Mouse (Mus musculus): ENCODE data around the gene Tbcd. TPM values are rescaled to one million over a fixed set of nuclear protein-coding genes. Genes with fewer than 3 reads are reported as not detected.

Tbcd gene
- total and polyA plus RNA-seq, 3 experiments, result 62.1 to 86.7 (median 70.4) TPM

- Histone ChIP-seq H3K27me3 (replicated peaks) (no peaks in the 10 kb centered on the region), H3K79me2 (replicated peaks; ENCODE audit: control insufficient read depth, extremely low read depth, insufficient read depth, poor library complexity, severe bottlenecking) (no peaks in the 10 kb centered on the region), H3K4me3 (replicated peaks in 1 of 3; ENCODE audit: low read depth in 2 of 3, low read length in 2 of 3, poor library complexity in 1 of 3) (no peak overlapping the region), H3K9me3 (replicated peaks; ENCODE audit: low read length) (no peaks in the 10 kb centered on the region), H3K9ac (ENCODE audit: insufficient read depth, low read depth) (no peak overlapping the region), H3K4me1 (ENCODE audit: control insufficient read depth in 1 of 2, insufficient read depth in 2 of 2) (peaks cover 12 to 37% of the 10 kb centered on the region in 2 experiments), H3K4me2 (ENCODE audit: insufficient read depth, low read depth, poor library complexity, severe bottlenecking) (no peak overlapping the region), H3K36me3 (replicated peaks in 1 of 2; ENCODE audit: control insufficient read depth in 1 of 2, insufficient read depth in 1 of 2, low read length in 1 of 2) (peaks cover 3 to 63% of the 10 kb centered on the region in 2 experiments), H3K27ac (ENCODE audit: insufficient read depth, low read depth) (no peak overlapping the region)
- TF ChIP-seq TBP (conservative IDR thresholded peaks at IDR 0.05; ENCODE audit: low read depth, low read length) (no peak), CHD2 (IDR thresholded peaks at IDR 0.05; ENCODE audit: low read length) (no peak), ELF1 (IDR thresholded peaks at IDR 0.05; ENCODE audit: low read depth, low read length) (no peak), JUND (conservative IDR thresholded peaks at IDR 0.05; ENCODE audit: low read depth, low read length) (no peak), MXI1 (IDR thresholded peaks at IDR 0.05; ENCODE audit: low read depth, low read length) (no peak), GABPA (IDR thresholded peaks at IDR 0.05; ENCODE audit: insufficient replicate concordance, low read depth, low read length) (no peak), MAX (IDR thresholded peaks at IDR 0.05; ENCODE audit: low read length) (no peak), JUN (IDR thresholded peaks at IDR 0.05; ENCODE audit: insufficient read depth, low read depth, low read length) (no peak), BHLHE40 (IDR thresholded peaks at IDR 0.05; ENCODE audit: low read depth, low read length) (no peak), KAT2A (IDR thresholded peaks at IDR 0.05; ENCODE audit: insufficient replicate concordance, low read length) (no peak), MAZ (IDR thresholded peaks at IDR 0.05; ENCODE audit: low read depth, low read length) (no peak), MEF2A (IDR thresholded peaks at IDR 0.05; ENCODE audit: borderline replicate concordance, low read depth, low read length) (no peak), SIN3A (IDR thresholded peaks at IDR 0.05; ENCODE audit: low read length) (no peak), MAFK (IDR thresholded peaks at IDR 0.05; ENCODE audit: insufficient replicate concordance, low read length) (no peak)
- dilution Hi-C loops (cut with MboI; ENCODE audit: extremely low pct_ligation_motif_present, extremely low pct_unique_long_range_greater_than_20kb, low sequenced_read_pairs), result no loop called here
- no peak for DNase-seq (ENCODE audit: extremely low read depth)
- in situ Hi-C loops (cut with MboI; ENCODE audit: low pct_ligation_motif_present, low pct_unique_long_range_greater_than_20kb, low sequenced_read_pairs), result no loop called here
These were observed 66.1 kb downstream of the Tbcd start for GRCm38 (mm10) chr11:121517687-121518465.

GRCm38 (mm10) chr11:121519131-121519530 lies 67.4 kb downstream of the Tbcd start, which contains the start of gene Zfp750:
Gene Zfp750, minus strand, starts transcription at chr11:121519333.
- H3K79me2 ChIP-seq (replicated peaks; ENCODE audit: control insufficient read depth, extremely low read depth, insufficient read depth, poor library complexity, severe bottlenecking), result no peaks in the 10 kb centered on the region
- H3K4me3 ChIP-seq (replicated peaks in 1 of 3; ENCODE audit: low read depth in 2 of 3, low read length in 2 of 3, poor library complexity in 1 of 3), result no peak within 1 kb of the TSS
- no peaks in the 10 kb centered on the region for H3K27me3 ChIP-seq (replicated peaks)
- H3K9ac ChIP-seq (ENCODE audit: insufficient read depth, low read depth), result no peak within 1 kb of the TSS
- in situ Hi-C loops (cut with MboI; ENCODE audit: low pct_ligation_motif_present, low pct_unique_long_range_greater_than_20kb, low sequenced_read_pairs) (no loop called here), dilution Hi-C loops (cut with MboI; ENCODE audit: extremely low pct_ligation_motif_present, extremely low pct_unique_long_range_greater_than_20kb, low sequenced_read_pairs) (no loop called here)
- H3K4me2 ChIP-seq (ENCODE audit: insufficient read depth, low read depth, poor library complexity, severe bottlenecking), result no peak within 1 kb of the TSS
- DNase-seq (ENCODE audit: extremely low read depth), result no peak
- H3K4me1 ChIP-seq (ENCODE audit: control insufficient read depth in 1 of 2, insufficient read depth in 2 of 2), result peaks cover 12 to 38% of the 10 kb centered on the region in 2 experiments
- no peak within 1 kb of the TSS for H3K27ac ChIP-seq (ENCODE audit: insufficient read depth, low read depth)
- H3K36me3 ChIP-seq (replicated peaks in 1 of 2; ENCODE audit: control insufficient read depth in 1 of 2, insufficient read depth in 1 of 2, low read length in 1 of 2), result peaks cover 0 to 57% of the 10 kb centered on the region in 2 experiments
- H3K9me3 ChIP-seq (replicated peaks; ENCODE audit: low read length), result no peaks in the 10 kb centered on the region
- no peak for TF ChIP-seq POLR2AphosphoS2 (IDR thresholded peaks at IDR 0.05; ENCODE audit: low read depth, low read length)
- TF ChIP-seq CHD2 (IDR thresholded peaks at IDR 0.05; ENCODE audit: low read length), result no peak
- TF ChIP-seq CTCF (conservative IDR thresholded peaks at IDR 0.05 in 1 of 2, IDR thresholded peaks at IDR 0.05 in 1 of 2; ENCODE audit: low read depth in 2 of 2, low read length in 2 of 2), result no peak
- no peak for TF ChIP-seq KAT2A (IDR thresholded peaks at IDR 0.05; ENCODE audit: insufficient replicate concordance, low read length)
- TF ChIP-seq JUN (IDR thresholded peaks at IDR 0.05; ENCODE audit: insufficient read depth, low read depth, low read length), result no peak
- TF ChIP-seq ETS1 (conservative IDR thresholded peaks at IDR 0.05; ENCODE audit: low read depth, low read length), result no peak
- TF ChIP-seq MEF2A (IDR thresholded peaks at IDR 0.05; ENCODE audit: borderline replicate concordance, low read depth, low read length), result no peak
- TF ChIP-seq BHLHE40 (IDR thresholded peaks at IDR 0.05; ENCODE audit: low read depth, low read length), result no peak

Data from CH12.LX (cell line).